Comparison of ENCODE assay signal across 8 mouse cellular contexts in the genomic region with DNA sequence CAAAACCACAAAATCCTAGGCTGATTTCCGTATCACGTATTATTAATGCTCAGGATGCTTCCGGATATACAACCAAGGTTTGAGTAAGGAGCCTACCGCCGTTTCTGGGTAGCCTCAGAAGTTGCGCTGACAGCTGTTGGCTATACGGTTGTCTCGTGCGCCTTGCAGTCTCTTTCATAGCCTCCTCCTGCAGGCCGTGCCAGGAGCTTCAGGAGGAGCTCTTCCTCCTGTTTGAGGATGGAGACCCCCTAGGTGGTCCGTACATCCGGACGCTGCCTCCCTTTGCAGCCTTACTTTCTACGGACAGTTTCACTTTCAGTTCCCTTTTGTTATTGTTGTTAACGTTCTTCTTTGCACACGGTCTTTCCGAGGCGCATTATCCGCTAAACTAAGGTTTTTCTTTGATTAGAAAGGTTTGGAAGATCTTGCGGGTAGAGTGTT. TPM values are rescaled to one million over a fixed set of nuclear protein-coding genes. Genes with fewer than 3 reads are reported as not detected.
DNase-seq lines count a peak whose midpoint lies in the region; ATAC-seq and TF ChIP-seq lines count a peak whose summit lies in the region.

No protein-coding gene starts in this region.

- no peaks in the 10 kb centered on the region for H3K9me3 ChIP-seq in intestine, postnatal 0 days (ENCODE audit: control insufficient read depth)
- no peaks in the 10 kb centered on the region for H3K9me3 ChIP-seq in neural tube, embryonic 12.5 days

- DNase-seq in right cerebral cortex, postnatal 10 days (ENCODE audit: low spot score in 2 of 2): peak; percentile 57 to 61
- DNase-seq in right cerebral cortex, postnatal 14 days: no peak
- peak; percentile 52 to 67 for DNase-seq in heart, adult 18-20 months
- DNase-seq in lung, adult 18-20 months: peak; percentile 29 to 34
- DNase-seq in thymus, postnatal 36 days: peak; percentile 53 to 60

- H3K36me3 ChIP-seq in intestine, postnatal 0 days (ENCODE audit: control insufficient read depth, insufficient read depth): peaks cover 18% of the 10 kb centered on the region
- peaks cover 29% of the 10 kb centered on the region for H3K36me3 ChIP-seq in neural tube, embryonic 12.5 days

- H3K27ac ChIP-seq in brown adipose tissue, adult 24 weeks (replicated peaks; ENCODE audit: low read depth, low read length): peak overlapping the region; percentile 76
- peak overlapping the region; percentile 91 for H3K27ac ChIP-seq in intestine, postnatal 0 days (ENCODE audit: low read depth, low read length)
- H3K27ac ChIP-seq in neural tube, embryonic 12.5 days: peak overlapping the region; percentile 77

- under 1% methylated on average over 20 of the region's 20 CpGs for WGBS in intestine, postnatal 0 days
- 2% methylated on average over 20 of the region's 20 CpGs for WGBS in neural tube, embryonic 12.5 days

- H3K27me3 ChIP-seq in intestine, postnatal 0 days (replicated peaks; ENCODE audit: control insufficient read depth, insufficient read depth, low read length): 0 out of 2 replicates have a peak, but pooled peaks cover 6% of the 10 kb centered on the region
- peaks cover 14% of the 10 kb centered on the region for H3K27me3 ChIP-seq in neural tube, embryonic 12.5 days (replicated peaks)

- peak overlapping the region; percentile 72 for H3K4me2 ChIP-seq in intestine, postnatal 0 days (replicated peaks; ENCODE audit: low read depth)
- H3K4me2 ChIP-seq in neural tube, embryonic 12.5 days (replicated peaks): peak overlapping the region; percentile 57

- peak; percentile 17; the same call in 1 of the 2 replicates for ATAC-seq in intestine, postnatal 0 days
- ATAC-seq in neural tube, embryonic 12.5 days (ENCODE audit: low FRiP score, low read depth): peak; percentile 73

- peak overlapping the region; percentile 88 for H3K4me3 ChIP-seq in brown adipose tissue, adult 24 weeks (ENCODE audit: insufficient read depth, low read depth, low read length)
- H3K4me3 ChIP-seq in intestine, postnatal 0 days (ENCODE audit: low read depth, low read length): peak overlapping the region; percentile 100
- H3K4me3 ChIP-seq in neural tube, embryonic 12.5 days: peak overlapping the region; percentile 98

- TF ChIP-seq CTCF in intestine, postnatal 0 days (IDR thresholded peaks at IDR 0.05; ENCODE audit: low read depth): peak; percentile 43

- peaks cover 7% of the 10 kb centered on the region; the same call in 1 of the 2 replicates for H3K4me1 ChIP-seq in brown adipose tissue, adult 24 weeks (ENCODE audit: control insufficient read depth, insufficient read depth, insufficient read length, low read length)
- no peaks in the 10 kb centered on the region for H3K4me1 ChIP-seq in intestine, postnatal 0 days (replicated peaks; ENCODE audit: control insufficient read depth, insufficient read depth, low read length)
- peaks cover 19% of the 10 kb centered on the region for H3K4me1 ChIP-seq in neural tube, embryonic 12.5 days

- peak overlapping the region; percentile 93 for H3K9ac ChIP-seq in intestine, postnatal 0 days (ENCODE audit: low read depth, low read length)
- H3K9ac ChIP-seq in neural tube, embryonic 12.5 days: peak overlapping the region; percentile 98

RNA-seq across cellular contexts. Expression of a gene that starts 0.9 kb away (rescaled TPM):
- 13.1 and 18.2 TPM in 2 replicates for polyA plus RNA-seq in brown adipose tissue, adult 24 weeks (2012; ENCODE audit: insufficient read depth, insufficient read length, missing spikeins)
- 10 to 100 TPM; 40.1 to 42.5 TPM for total RNA-seq in heart, adult 18-20 months (2021)
- 35.1 and 36.5 TPM in 2 replicates for polyA plus RNA-seq in intestine, postnatal 0 days (2015; fragmentation: Nextera tagmentation; extraction: Ambion mirVana)
- 176 and 178 TPM in 2 replicates for polyA plus RNA-seq in neural tube, embryonic 12.5 days (2016; fragmentation: Nextera tagmentation; extraction: Ambion mirVana)

RNA-seq across cellular contexts. Expression of a gene that starts 6.7 kb away (rescaled TPM):
- polyA plus RNA-seq in brown adipose tissue, adult 24 weeks (2012; ENCODE audit: insufficient read depth, insufficient read length, missing spikeins): not detected in 2 replicates
- total RNA-seq in heart, adult 18-20 months (2021): 1 to 10 TPM in 1 of 2 experiments, not detected in 1; 1.6 TPM
- polyA plus RNA-seq in intestine, postnatal 0 days (2015; fragmentation: Nextera tagmentation; extraction: Ambion mirVana): 1.7 and 2.8 TPM in 2 replicates
- 9.2 and 10.3 TPM in 2 replicates for polyA plus RNA-seq in neural tube, embryonic 12.5 days (2016; fragmentation: Nextera tagmentation; extraction: Ambion mirVana)

RNA-seq across cellular contexts. Expression of a gene that starts 23.3 kb away (rescaled TPM):
- polyA plus RNA-seq in brown adipose tissue, adult 24 weeks (2012; ENCODE audit: insufficient read depth, insufficient read length, missing spikeins): 2.1 and 3.0 TPM in 2 replicates
- 1 to 10 TPM; 2.7 to 5.0 TPM for total RNA-seq in heart, adult 18-20 months (2021)
- 1.3 TPM in 2 replicates for polyA plus RNA-seq in intestine, postnatal 0 days (2015; fragmentation: Nextera tagmentation; extraction: Ambion mirVana)
- 1.0 and 1.1 TPM in 2 replicates for polyA plus RNA-seq in neural tube, embryonic 12.5 days (2016; fragmentation: Nextera tagmentation; extraction: Ambion mirVana)

RNA-seq across cellular contexts. Expression of a gene that starts 25.3 kb away (rescaled TPM):
- 42.9 and 45.1 TPM in 2 replicates for polyA plus RNA-seq in brown adipose tissue, adult 24 weeks (2012; ENCODE audit: insufficient read depth, insufficient read length, missing spikeins)
- total RNA-seq in heart, adult 18-20 months (2021): 10 to 100 TPM; 33.3 to 34.1 TPM
- polyA plus RNA-seq in intestine, postnatal 0 days (2015; fragmentation: Nextera tagmentation; extraction: Ambion mirVana): 72.5 and 83.1 TPM in 2 replicates
- polyA plus RNA-seq in neural tube, embryonic 12.5 days (2016; fragmentation: Nextera tagmentation; extraction: Ambion mirVana): 15.0 and 16.9 TPM in 2 replicates

RNA-seq across cellular contexts. Expression of a gene that starts 42.1 kb away (rescaled TPM):
- not detected in 2 replicates for polyA plus RNA-seq in brown adipose tissue, adult 24 weeks (2012; ENCODE audit: insufficient read depth, insufficient read length, missing spikeins)
- under 1 TPM; 0.15 to 0.18 TPM for total RNA-seq in heart, adult 18-20 months (2021)
- polyA plus RNA-seq in intestine, postnatal 0 days (2015; fragmentation: Nextera tagmentation; extraction: Ambion mirVana): 0.38 and 0.48 TPM in 2 replicates
- 1.2 and 1.8 TPM in 2 replicates for polyA plus RNA-seq in neural tube, embryonic 12.5 days (2016; fragmentation: Nextera tagmentation; extraction: Ambion mirVana)
